Mouse (Mus musculus): ENCODE measurements around the gene Cacng7. TPM values are rescaled to one million over a fixed set of nuclear protein-coding genes. Genes with fewer than 3 reads are reported as not detected.
A peak's percentile ranks its signal among the peaks of the same experiment; 100 is the strongest.

Gene Cacng7
- polyA plus RNA-seq, 1 experiment from 2014 or later: 0.32 TPM

- WGBS: 18% methylated on average over 31 of the region's 31 CpGs
- Histone ChIP-seq H3K4me1 (replicated peaks) (peaks cover 12% of the 10 kb centered on the region; the same call in 1 of the 2 replicates), H3K9me3 (replicated peaks) (no peaks in the 10 kb centered on the region), H3K27ac (ENCODE audit: poor library complexity, severe bottlenecking) (no peak overlapping the region), H3K27me3 (replicated peaks) (peaks cover 52% of the 10 kb centered on the region), H3K36me3 (no peaks in the 10 kb centered on the region), H3K9ac (no peak overlapping the region), H3K4me2 (peak overlapping the region; percentile 45), H3K4me3 (no peak overlapping the region)
- ATAC-seq (ENCODE audit: insufficient number of reproducible peaks, low FRiP score): no peak
Observed at GRCm38 (mm10) chr7:3329776-3330546, 2.8 kb upstream of the Cacng7 start.

- no peaks in the 10 kb centered on the region for H3K9me3 ChIP-seq (replicated peaks)
- 0 out of 2 replicates have a peak overlapping the region, but pooled peaks have one; percentile 66 for H3K4me3 ChIP-seq
- H3K27me3 ChIP-seq (replicated peaks): peaks cover 56% of the 10 kb centered on the region
- no peaks in the 10 kb centered on the region for H3K36me3 ChIP-seq
- ATAC-seq (ENCODE audit: insufficient number of reproducible peaks, low FRiP score): no peak
- 51% methylated on average over 6 of the region's 6 CpGs for WGBS
- peak overlapping the region; percentile 83 for H3K4me2 ChIP-seq
- no peak overlapping the region for H3K9ac ChIP-seq
- H3K4me1 ChIP-seq (replicated peaks): peaks cover 12% of the 10 kb centered on the region; the same call in 1 of the 2 replicates
- no peak overlapping the region for H3K27ac ChIP-seq (ENCODE audit: poor library complexity, severe bottlenecking)
Observed at GRCm38 (mm10) chr7:3331171-3331570, 1.6 kb upstream of the Cacng7 start.

- Histone ChIP-seq H3K27me3 (replicated peaks) (peaks cover 61% of the 10 kb centered on the region), H3K4me2 (peak overlapping the region; percentile 83), H3K36me3 (no peaks in the 10 kb centered on the region), H3K4me3 (peak overlapping the region; percentile 66), H3K27ac (ENCODE audit: poor library complexity, severe bottlenecking) (no peak overlapping the region), H3K9me3 (replicated peaks) (no peaks in the 10 kb centered on the region), H3K9ac (peak overlapping the region; percentile 49; the same call in 1 of the 2 replicates), H3K4me1 (replicated peaks) (peaks cover 12% of the 10 kb centered on the region; the same call in 1 of the 2 replicates)
- under 1% methylated on average over 27 of the region's 27 CpGs for WGBS
- peak; percentile 86 for ATAC-seq (ENCODE audit: insufficient number of reproducible peaks, low FRiP score)
Observed at GRCm38 (mm10) chr7:3331581-3332223, 1.1 kb upstream of the Cacng7 start.

GRCm38 (mm10) chr7:3332224-3332615 lies 535 bp upstream of the Cacng7 start:
- WGBS: under 1% methylated on average over 4 of the region's 4 CpGs
- no peak overlapping the region for H3K27ac ChIP-seq (ENCODE audit: poor library complexity, severe bottlenecking)
- H3K9me3 ChIP-seq (replicated peaks): no peaks in the 10 kb centered on the region
- H3K4me3 ChIP-seq: peak overlapping the region; percentile 66
- peaks cover 12% of the 10 kb centered on the region; the same call in 1 of the 2 replicates for H3K4me1 ChIP-seq (replicated peaks)
- peak overlapping the region; percentile 49; the same call in 1 of the 2 replicates for H3K9ac ChIP-seq
- H3K27me3 ChIP-seq (replicated peaks): peaks cover 62% of the 10 kb centered on the region
- H3K4me2 ChIP-seq: peak overlapping the region; percentile 83
- no peak for ATAC-seq (ENCODE audit: insufficient number of reproducible peaks, low FRiP score)
- H3K36me3 ChIP-seq: no peaks in the 10 kb centered on the region

- no peak overlapping the region for H3K27ac ChIP-seq (ENCODE audit: poor library complexity, severe bottlenecking)
- H3K9me3 ChIP-seq (replicated peaks): no peaks in the 10 kb centered on the region
- H3K4me3 ChIP-seq: peak overlapping the region; percentile 66
- H3K36me3 ChIP-seq: no peaks in the 10 kb centered on the region
- H3K27me3 ChIP-seq (replicated peaks): peaks cover 62% of the 10 kb centered on the region
- peak overlapping the region; percentile 83 for H3K4me2 ChIP-seq
- H3K9ac ChIP-seq: peak overlapping the region; percentile 62; the same call in 1 of the 2 replicates
- WGBS: 12% methylated on average over 5 of the region's 5 CpGs
- peaks cover 12% of the 10 kb centered on the region; the same call in 1 of the 2 replicates for H3K4me1 ChIP-seq (replicated peaks)
- ATAC-seq (ENCODE audit: insufficient number of reproducible peaks, low FRiP score): no peak
Observed at GRCm38 (mm10) chr7:3333542-3333941, 787 bp downstream of the Cacng7 start.

GRCm38 (mm10) chr7:3336412-3336811 lies 3.7 kb downstream of the Cacng7 start:
- H3K9ac ChIP-seq: no peak overlapping the region

GRCm38 (mm10) chr7:3338286-3338935 lies 5.7 kb downstream of the Cacng7 start:
- H3K27me3 ChIP-seq (replicated peaks): peaks cover 22% of the 10 kb centered on the region
- no peaks in the 10 kb centered on the region; the same call in 1 of the 2 replicates for H3K4me1 ChIP-seq (replicated peaks)
- no peak overlapping the region for H3K4me2 ChIP-seq
- no peaks in the 10 kb centered on the region for H3K9me3 ChIP-seq (replicated peaks)
- H3K27ac ChIP-seq (ENCODE audit: poor library complexity, severe bottlenecking): no peak overlapping the region
- H3K9ac ChIP-seq: no peak overlapping the region
- no peak overlapping the region for H3K4me3 ChIP-seq
- no peak for ATAC-seq (ENCODE audit: insufficient number of reproducible peaks, low FRiP score)
- WGBS: 55% methylated on average over 11 of the region's 11 CpGs
- H3K36me3 ChIP-seq: no peaks in the 10 kb centered on the region

More at GRCm38 (mm10) chr7:3336412-3336811, 3.7 kb downstream of the Cacng7 start:
- Histone ChIP-seq H3K27me3 (replicated peaks) (peaks cover 39% of the 10 kb centered on the region), H3K9me3 (replicated peaks) (no peaks in the 10 kb centered on the region), H3K4me2 (no peak overlapping the region), H3K4me1 (replicated peaks) (peaks cover 12% of the 10 kb centered on the region; the same call in 1 of the 2 replicates), H3K4me3 (no peak overlapping the region), H3K27ac (ENCODE audit: poor library complexity, severe bottlenecking) (no peak overlapping the region), H3K36me3 (no peaks in the 10 kb centered on the region)
- 57% methylated on average over 17 of the region's 17 CpGs for WGBS
- ATAC-seq (ENCODE audit: insufficient number of reproducible peaks, low FRiP score): no peak

GRCm38 (mm10) chr7:3339010-3339409 lies 6.3 kb downstream of the Cacng7 start:
- Histone ChIP-seq H3K36me3 (no peaks in the 10 kb centered on the region), H3K9me3 (replicated peaks) (no peaks in the 10 kb centered on the region), H3K27ac (ENCODE audit: poor library complexity, severe bottlenecking) (no peak overlapping the region), H3K4me2 (no peak overlapping the region), H3K4me3 (no peak overlapping the region), H3K27me3 (replicated peaks) (peaks cover 16% of the 10 kb centered on the region), H3K4me1 (replicated peaks) (no peaks in the 10 kb centered on the region), H3K9ac (no peak overlapping the region)
- WGBS: 78% methylated on average over 11 of the region's 11 CpGs
- ATAC-seq (ENCODE audit: insufficient number of reproducible peaks, low FRiP score): no peak

- 77% methylated on average over 3 of the region's 3 CpGs for WGBS
- H3K27me3 ChIP-seq (replicated peaks): no peaks in the 10 kb centered on the region
- no peak overlapping the region for H3K27ac ChIP-seq (ENCODE audit: poor library complexity, severe bottlenecking)
- no peaks in the 10 kb centered on the region for H3K9me3 ChIP-seq (replicated peaks)
- no peaks in the 10 kb centered on the region for H3K36me3 ChIP-seq
- no peak overlapping the region for H3K4me2 ChIP-seq
- ATAC-seq (ENCODE audit: insufficient number of reproducible peaks, low FRiP score): no peak
- H3K9ac ChIP-seq: no peak overlapping the region
- no peak overlapping the region for H3K4me3 ChIP-seq
- H3K4me1 ChIP-seq (replicated peaks): no peaks in the 10 kb centered on the region
Observed at GRCm38 (mm10) chr7:3343861-3344260, 11.1 kb downstream of the Cacng7 start.

- Histone ChIP-seq H3K9ac (no peak overlapping the region), H3K27ac (ENCODE audit: poor library complexity, severe bottlenecking) (no peak overlapping the region), H3K36me3 (no peaks in the 10 kb centered on the region), H3K4me3 (no peak overlapping the region), H3K4me1 (replicated peaks) (no peaks in the 10 kb centered on the region), H3K9me3 (replicated peaks) (no peaks in the 10 kb centered on the region), H3K27me3 (replicated peaks) (no peaks in the 10 kb centered on the region), H3K4me2 (no peak overlapping the region)
- WGBS: 75% methylated on average over 3 of the region's 3 CpGs
- no peak for ATAC-seq (ENCODE audit: insufficient number of reproducible peaks, low FRiP score)
Observed at GRCm38 (mm10) chr7:3345301-3345700, 12.5 kb downstream of the Cacng7 start.

Data from heart, embryonic 12.5 days (tissue).